Mouse (Mus musculus): ENCODE data around the gene Epop. TPM values are rescaled to one million over a fixed set of nuclear protein-coding genes. Genes with fewer than 3 reads are reported as not detected.
"Not testable (repeated sequence)": the region's sequence is repeated elsewhere in the genome, so short reads cannot be mapped to it uniquely, and the experiment has no call there.

Gene Epop
- polyA plus RNA-seq, 1 experiment = 3.3 TPM

- H3ac ChIP-seq (ENCODE audit: control insufficient read depth, insufficient read length) = peak overlapping the region; percentile 43
- H3K79me2 ChIP-seq (ENCODE audit: control insufficient read depth, insufficient read depth) = peaks cover 15% of the 10 kb centered on the region
- no peaks in the 10 kb centered on the region for H3K27me3 ChIP-seq (ENCODE audit: control insufficient read depth, insufficient read depth, insufficient read length)
- peak overlapping the region; percentile 78 for H3K4me2 ChIP-seq (ENCODE audit: low read depth)
- H3K36me3 ChIP-seq (ENCODE audit: control insufficient read depth, insufficient read depth) = no peaks in the 10 kb centered on the region
- TF ChIP-seq CEBPB (IDR thresholded peaks at IDR 0.05; ENCODE audit: insufficient read depth, poor library complexity, severe bottlenecking) = no peak
- no peak for TF ChIP-seq REST (IDR thresholded peaks at IDR 0.05; ENCODE audit: insufficient read depth, insufficient read length)
- no peak for TF ChIP-seq MAX (IDR thresholded peaks at IDR 0.05; ENCODE audit: low read depth)
- no peak for TF ChIP-seq E2F4 (IDR thresholded peaks at IDR 0.05; ENCODE audit: insufficient read depth)
- TF ChIP-seq SRF (IDR thresholded peaks at IDR 0.05; ENCODE audit: control insufficient read depth, insufficient read length, low read depth) = no peak
- TF ChIP-seq USF1 (IDR thresholded peaks at IDR 0.05; ENCODE audit: low read depth) = no peak
- no peak for TF ChIP-seq TCF3 (IDR thresholded peaks at IDR 0.05; ENCODE audit: insufficient read length, low read depth)
- TF ChIP-seq POLR2AphosphoS2 (IDR thresholded peaks at IDR 0.05; ENCODE audit: insufficient read length, low read depth) = no peak
- H3K4me3 ChIP-seq = peak overlapping the region; percentile 83
Observed at GRCm38 (mm10) chr11:97659267-97659989, 29.9 kb upstream of the Epop start.

- Histone ChIP-seq H3ac (ENCODE audit: control insufficient read depth, insufficient read length) (no peak overlapping the region), H3K36me3 (ENCODE audit: control insufficient read depth, insufficient read depth) (no peaks in the 10 kb centered on the region), H3K79me2 (ENCODE audit: control insufficient read depth, insufficient read depth) (peaks cover 10% of the 10 kb centered on the region)
Observed at GRCm38 (mm10) chr11:97658751-97659266, 29.3 kb upstream of the Epop start.

GRCm38 (mm10) chr11:97657967-97658366 is 28.5 kb upstream of the Epop start:
- not testable (repeated sequence) for H3K4me2 ChIP-seq (ENCODE audit: low read depth); H3K4me3 ChIP-seq; H3K79me2 ChIP-seq (ENCODE audit: control insufficient read depth, insufficient read depth); H3ac ChIP-seq (ENCODE audit: control insufficient read depth, insufficient read length); H3K27me3 ChIP-seq (ENCODE audit: control insufficient read depth, insufficient read depth, insufficient read length); H3K36me3 ChIP-seq (ENCODE audit: control insufficient read depth, insufficient read depth)

More at GRCm38 (mm10) chr11:97658751-97659266, 29.3 kb upstream of the Epop start:
- TF ChIP-seq E2F4 (IDR thresholded peaks at IDR 0.05; ENCODE audit: insufficient read depth) (no peak), CEBPB (IDR thresholded peaks at IDR 0.05; ENCODE audit: insufficient read depth, poor library complexity, severe bottlenecking) (no peak), TCF12 (IDR thresholded peaks at IDR 0.05; ENCODE audit: insufficient read depth, poor library complexity, severe bottlenecking) (no peak), SRF (IDR thresholded peaks at IDR 0.05; ENCODE audit: control insufficient read depth, insufficient read length, low read depth) (no peak), TCF3 (IDR thresholded peaks at IDR 0.05; ENCODE audit: insufficient read length, low read depth) (no peak), MAX (IDR thresholded peaks at IDR 0.05; ENCODE audit: low read depth) (no peak), USF1 (IDR thresholded peaks at IDR 0.05; ENCODE audit: low read depth) (no peak), POLR2A (IDR thresholded peaks at IDR 0.05; ENCODE audit: insufficient read length, low read depth) (no peak), MYOG (IDR thresholded peaks at IDR 0.05; ENCODE audit: control insufficient read depth in 1 of 3, insufficient read depth in 1 of 3, insufficient read length in 2 of 3, low read depth in 2 of 3) (no peak), POLR2AphosphoS2 (IDR thresholded peaks at IDR 0.05; ENCODE audit: insufficient read length, low read depth) (no peak), REST (IDR thresholded peaks at IDR 0.05; ENCODE audit: insufficient read depth, insufficient read length) (no peak), MYOD1 (IDR thresholded peaks at IDR 0.05; ENCODE audit: control insufficient read depth in 1 of 3, insufficient read length in 2 of 3, low read depth in 2 of 3) (no peak)
- no peaks in the 10 kb centered on the region for H3K27me3 ChIP-seq (ENCODE audit: control insufficient read depth, insufficient read depth, insufficient read length)
- peak overlapping the region; percentile 83 for H3K4me3 ChIP-seq
- H3K4me2 ChIP-seq (ENCODE audit: low read depth) = peak overlapping the region; percentile 78

- Histone ChIP-seq H3K4me2 (ENCODE audit: low read depth) (peak overlapping the region; percentile 53), H3K79me2 (ENCODE audit: control insufficient read depth, insufficient read depth) (peaks cover 10% of the 10 kb centered on the region), H3K4me3 (no peak overlapping the region), H3K36me3 (ENCODE audit: control insufficient read depth, insufficient read depth) (no peaks in the 10 kb centered on the region), H3ac (ENCODE audit: control insufficient read depth, insufficient read length) (no peak overlapping the region), H3K27me3 (ENCODE audit: control insufficient read depth, insufficient read depth, insufficient read length) (no peaks in the 10 kb centered on the region)
- TF ChIP-seq MYOG (IDR thresholded peaks at IDR 0.05; ENCODE audit: control insufficient read depth in 1 of 3, insufficient read depth in 1 of 3, insufficient read length in 2 of 3, low read depth in 2 of 3) (peak in 2 of 3 experiments; percentile 12 to 16), MYOD1 (IDR thresholded peaks at IDR 0.05; ENCODE audit: control insufficient read depth in 1 of 3, insufficient read length in 2 of 3, low read depth in 2 of 3) (peak in 1 of 3 experiments; percentile 41), REST (IDR thresholded peaks at IDR 0.05; ENCODE audit: insufficient read depth, insufficient read length) (no peak), TCF12 (IDR thresholded peaks at IDR 0.05; ENCODE audit: insufficient read depth, poor library complexity, severe bottlenecking) (no peak), CEBPB (IDR thresholded peaks at IDR 0.05; ENCODE audit: insufficient read depth, poor library complexity, severe bottlenecking) (no peak), E2F4 (IDR thresholded peaks at IDR 0.05; ENCODE audit: insufficient read depth) (no peak), USF1 (IDR thresholded peaks at IDR 0.05; ENCODE audit: low read depth) (no peak), MAX (IDR thresholded peaks at IDR 0.05; ENCODE audit: low read depth) (no peak), TCF3 (IDR thresholded peaks at IDR 0.05; ENCODE audit: insufficient read length, low read depth) (no peak), POLR2AphosphoS2 (IDR thresholded peaks at IDR 0.05; ENCODE audit: insufficient read length, low read depth) (no peak), POLR2A (IDR thresholded peaks at IDR 0.05; ENCODE audit: insufficient read length, low read depth) (no peak), SRF (IDR thresholded peaks at IDR 0.05; ENCODE audit: control insufficient read depth, insufficient read length, low read depth) (no peak)
Observed at GRCm38 (mm10) chr11:97657184-97657945, 27.9 kb upstream of the Epop start.
